Mouse (Mus musculus): ENCODE measurements around the gene Svopl.

Svopl gene

DNA sequence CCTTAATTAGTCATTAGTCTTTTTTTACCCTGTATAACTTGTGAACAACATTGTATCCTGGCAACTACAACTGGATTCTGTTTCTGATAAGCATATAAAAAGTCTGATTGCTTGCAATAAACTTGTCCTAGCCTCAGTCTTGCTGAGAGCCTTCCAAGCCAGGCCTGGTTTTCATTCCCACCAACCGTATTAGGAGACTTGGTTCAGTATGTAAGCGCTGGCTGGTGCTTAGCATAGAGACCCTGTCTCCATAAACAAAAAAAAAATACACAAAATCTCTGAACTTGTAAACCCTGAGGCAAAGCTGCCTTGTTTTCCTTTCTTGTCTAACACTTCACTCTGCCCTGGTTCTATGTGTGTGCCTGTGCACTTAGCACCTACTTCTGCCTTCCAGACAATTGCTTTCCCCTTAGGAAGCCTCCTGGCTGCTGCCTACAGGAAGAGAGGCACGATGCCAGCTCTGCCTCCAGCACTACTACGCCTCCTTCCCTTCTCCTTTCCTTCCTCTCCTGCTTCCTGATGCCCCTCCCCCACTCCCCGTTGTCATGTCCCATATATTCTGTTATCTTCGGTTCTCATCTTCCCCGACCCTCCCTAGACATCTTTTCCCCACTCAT, 14.8 kb downstream of the Svopl start:
- peak; percentile 33 to 69 for DNase-seq

DNA sequence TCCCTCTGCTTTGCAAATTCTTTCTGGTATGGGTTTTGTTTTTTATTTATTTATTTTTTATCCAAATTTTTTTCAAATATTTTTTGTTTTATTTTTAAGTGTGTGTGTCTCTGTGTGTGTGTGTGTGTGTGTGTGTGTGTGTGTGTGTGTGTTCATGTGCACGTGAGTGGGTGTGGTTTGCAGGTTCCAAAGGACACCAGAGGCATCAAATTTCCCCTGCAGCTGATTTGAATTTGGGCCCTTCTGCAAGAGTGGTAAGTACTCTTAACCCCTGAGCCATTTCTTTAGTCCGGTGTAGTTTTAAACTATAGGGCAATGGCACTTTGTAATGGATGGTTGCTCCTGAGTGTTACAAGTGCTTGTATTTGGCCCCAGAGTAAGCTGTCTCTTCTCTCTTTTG, 18.6 kb downstream of the Svopl start:
- no peak for DNase-seq

DNA sequence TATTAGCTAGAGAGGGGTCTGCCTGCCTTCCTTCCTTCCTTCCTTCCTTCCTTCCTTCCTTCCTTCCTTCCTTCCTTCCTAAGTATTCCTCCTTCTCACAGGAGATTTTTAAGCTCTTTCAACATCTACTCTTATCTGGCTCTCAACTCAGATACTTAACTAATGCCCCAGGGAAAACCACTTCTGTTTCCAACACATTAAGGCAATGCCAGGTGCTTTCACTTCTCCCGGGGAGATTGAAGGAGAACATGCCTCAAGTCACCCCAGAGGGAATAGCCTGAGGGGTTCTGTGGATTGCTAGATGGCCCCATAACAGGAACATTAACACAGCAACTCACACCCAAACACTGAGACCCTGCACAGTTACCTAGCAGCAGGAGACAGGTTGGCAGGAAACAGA, 19.0 kb downstream of the Svopl start:
- DNase-seq, result no peak

DNA sequence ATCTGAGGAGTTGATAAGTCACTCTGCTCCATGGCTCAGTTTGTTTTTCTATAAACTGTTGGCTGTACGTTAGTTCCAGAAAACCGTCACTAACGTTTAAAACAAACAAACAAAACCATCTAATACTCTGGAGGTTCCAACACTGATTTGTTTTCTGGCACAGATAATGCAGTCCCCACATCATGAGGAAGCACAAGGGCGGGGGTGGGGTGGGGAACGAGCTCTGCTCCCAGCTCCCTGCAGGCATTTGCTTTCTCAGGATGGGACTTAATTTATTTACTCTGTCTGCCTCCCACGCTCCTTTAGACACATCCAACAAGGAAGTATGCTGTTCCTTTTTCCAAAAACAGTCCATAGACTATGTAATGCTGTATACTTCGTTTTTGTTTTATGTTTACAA, 23.5 kb downstream of the Svopl start:
- no peak for DNase-seq

DNA sequence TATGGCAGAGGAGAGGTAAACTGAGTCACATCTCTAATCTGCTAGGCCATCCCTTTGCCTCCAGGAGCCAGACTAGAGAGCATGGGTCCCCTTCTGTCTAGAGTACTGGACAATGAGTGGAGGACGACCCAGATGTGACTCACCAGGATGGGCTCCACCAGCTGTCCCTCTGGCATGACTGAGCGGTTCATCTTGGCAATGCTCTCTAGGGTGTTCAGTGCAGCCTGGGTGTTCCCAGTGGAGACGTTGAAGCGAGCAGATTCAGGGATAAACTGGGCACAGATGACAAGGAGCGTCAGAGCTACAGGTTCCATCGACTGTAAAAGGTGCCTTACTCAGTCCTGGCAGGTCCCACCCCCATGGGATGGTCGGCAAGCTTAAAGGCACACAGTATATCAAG, 25.4 kb downstream of the Svopl start:
- DNase-seq, result no peak

DNA sequence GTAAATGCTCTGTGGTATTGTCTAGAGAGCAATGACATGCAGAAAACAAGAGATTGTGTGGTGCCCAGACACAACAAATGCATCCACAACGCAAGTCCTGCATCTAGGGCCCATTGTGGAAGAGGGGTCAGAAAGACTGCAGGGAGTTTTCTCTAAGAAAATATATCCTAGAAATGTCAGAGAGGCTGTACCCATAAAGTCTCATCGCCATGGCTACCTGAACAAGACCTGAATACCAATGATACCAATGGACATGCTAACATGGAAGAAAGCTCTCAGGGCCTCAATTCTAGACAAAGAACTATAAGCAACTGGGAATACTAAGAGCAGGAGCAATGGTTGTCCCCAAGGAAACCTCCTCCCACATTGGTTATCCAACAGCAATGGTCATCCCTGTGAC, 34.0 kb downstream of the Svopl start:
- DNase-seq, result no peak

DNA sequence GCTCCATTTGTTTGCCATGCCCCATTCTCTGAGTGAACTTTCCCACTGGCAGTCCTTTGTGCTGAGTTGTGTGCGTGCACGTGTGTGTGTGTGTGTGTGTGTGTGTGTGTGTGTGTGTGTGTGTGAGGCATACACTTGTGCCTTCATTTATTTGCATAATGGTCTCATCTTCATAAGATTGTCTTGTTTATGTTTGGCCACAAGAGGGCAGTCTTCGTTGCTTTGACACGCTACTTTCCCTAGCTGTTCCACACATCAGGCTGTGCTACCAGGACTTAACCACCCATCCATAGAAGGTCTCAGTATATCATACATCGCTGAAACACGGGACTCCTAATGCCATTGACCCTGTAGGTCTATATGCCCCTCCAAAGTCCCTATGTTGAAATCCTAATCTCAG, 39.3 kb downstream of the Svopl start:
- DNase-seq, result peak; percentile 56 to 65

DNA sequence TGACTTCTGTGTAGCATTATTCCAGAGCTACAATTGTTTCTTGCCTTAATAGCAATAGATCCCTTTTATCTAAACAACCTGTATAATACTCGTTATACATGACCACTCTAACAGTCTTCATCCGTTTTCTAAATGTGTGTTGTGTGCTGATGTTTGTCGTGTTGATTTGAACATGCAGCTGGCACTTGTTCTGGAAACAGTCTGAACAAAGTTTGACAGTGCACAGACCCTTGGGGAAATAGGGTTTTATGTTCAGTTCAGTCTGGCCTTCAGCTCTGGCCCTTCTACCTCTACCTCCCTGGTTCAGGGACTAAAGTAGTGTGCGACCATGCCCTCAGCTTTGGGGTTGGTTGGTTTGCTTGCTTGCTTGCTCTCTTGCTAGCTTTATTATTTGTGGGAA, 79.4 kb downstream of the Svopl start:
- no peak for DNase-seq

DNA sequence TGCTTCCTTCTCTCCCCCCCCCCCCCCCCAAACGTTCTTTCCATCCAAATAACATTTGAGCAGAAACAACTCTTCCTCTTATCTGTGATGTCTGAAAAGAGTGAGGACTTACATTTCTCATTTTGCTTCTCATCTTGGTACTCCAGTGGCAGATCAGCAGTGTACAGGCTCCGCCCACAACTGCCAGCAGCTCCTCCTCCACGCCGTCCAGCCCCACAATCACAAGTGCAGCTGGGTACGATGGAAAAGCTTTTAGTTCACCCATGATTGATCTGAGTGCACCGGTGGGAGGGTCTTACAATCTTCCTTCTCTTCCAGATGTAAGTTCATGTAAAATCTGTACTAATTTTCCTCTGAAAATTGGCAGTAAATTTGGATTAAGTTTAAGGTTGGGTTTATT, 95.5 kb downstream of the Svopl start:
- DNase-seq, result no peak

DNA sequence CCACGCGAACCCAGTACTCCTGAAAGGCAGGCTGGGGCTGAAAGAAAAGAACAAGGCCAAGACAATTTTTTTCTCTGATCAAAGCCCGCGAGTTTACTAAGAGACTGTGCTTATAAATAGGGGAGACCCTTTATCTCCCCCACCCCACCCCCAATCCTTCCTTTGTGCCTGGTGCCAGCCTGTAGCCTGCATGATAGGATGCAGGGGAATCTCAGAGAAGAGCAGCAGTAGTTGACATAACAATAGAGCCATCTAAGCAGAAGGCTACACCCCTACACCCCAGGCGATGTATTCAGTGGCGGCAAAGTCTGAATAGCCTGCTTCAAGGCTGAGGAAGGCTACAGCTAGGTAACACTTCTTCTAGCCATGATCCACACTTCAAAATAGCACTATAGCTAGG, 110.3 kb downstream of the Svopl start:
- DNase-seq, result no peak

Data from kidney, postnatal 36 days (tissue).